Mouse (Mus musculus) heart, embryonic 16.5 days (tissue): ENCODE measurements at regions not wholly inside any gene's neighbourhood (a gene's known extent, or its start where the extent isn't known, plus 50 kb on each side); places are given as distances from the start of the nearest gene placed in this dataset.
"Not testable (repeated sequence)": the region's sequence is repeated elsewhere in the genome, so short reads cannot be mapped to it uniquely, and the experiment has no call there.

ENCODE experiments used
- ATAC-seq: fragments of 200-750 bp; cut with Nextera tagmentation; replicated peaks from 2 replicates; pipeline ENCODE4 v1.8.0; 2017; ENCODE audit warnings: moderate number of reproducible peaks; ENCODE audit not compliant: insufficient read depth, low FRiP score; ENCODE audit errors: extremely low read depth
- H3K27ac ChIP-seq: fragments of 300-500 bp; sonication (generic); 2 replicates; pipeline ENCODE4 v1.5.1; 2014; ENCODE audit warnings: mild to moderate bottlenecking, low read length, control low read depth, moderate library complexity
- H3K27me3 ChIP-seq: fragments of 300-500 bp; sonication (generic); 2 replicates; pipeline ENCODE4 v1.6.1; 2014; ENCODE audit warnings: low read length, mixed read lengths; ENCODE audit not compliant: control insufficient read depth, insufficient read depth
- H3K36me3 ChIP-seq: fragments of 300-500 bp; sonication (generic); 2 replicates; pipeline ENCODE4 v1.6.1; 2014; ENCODE audit not compliant: control insufficient read depth, insufficient read depth
- H3K4me1 ChIP-seq: fragments of 300-500 bp; sonication (generic); 2 replicates; pipeline ENCODE4 v1.6.1; 2014; ENCODE audit warnings: low read length, mixed read lengths; ENCODE audit not compliant: control insufficient read depth, insufficient read depth
- H3K4me2 ChIP-seq: fragments of 300-500 bp; sonication (generic); 2 replicates; pipeline ENCODE4 v1.6.1; 2014; ENCODE audit warnings: low read depth, mild to moderate bottlenecking, control low read depth, low read length
- H3K4me3 ChIP-seq: fragments of 300-500 bp; sonication (generic); 2 replicates; pipeline ENCODE4 v1.5.1; 2014; ENCODE audit warnings: mild to moderate bottlenecking, control low read depth, low read length
- H3K9ac ChIP-seq: fragments of 300-500 bp; sonication (generic); 2 replicates; pipeline ENCODE4 v1.6.1; 2014; ENCODE audit warnings: low read length, control low read depth
- H3K9me3 ChIP-seq: fragments of 300-500 bp; sonication (generic); replicated peaks from 2 replicates; pipeline ENCODE4 v1.6.1; 2016; ENCODE audit warnings: low read length; ENCODE audit not compliant: control insufficient read depth
- WGBS: fragments of 180-500 bp; shearing (Covaris S2); extraction: QIAGEN DNeasy Blood & Tissue Kit; methylation state at CpG from one replicate; pipeline ENCODE4 v1.1.7; 2014; 5-methylcytosine and 5-hydroxymethylcytosine counted together

GRCm38 (mm10) chr17:49337881-49338280 is 90.3 kb upstream of the Mocs1 start:
- no peak overlapping the region for H3K4me3 ChIP-seq
- H3K4me1 ChIP-seq = no peaks in the 10 kb centered on the region
- no peak overlapping the region for H3K4me2 ChIP-seq
- WGBS = 78% methylated on average over 5 of the region's 5 CpGs
- H3K9ac ChIP-seq = no peak overlapping the region
- H3K36me3 ChIP-seq = no peaks in the 10 kb centered on the region
- H3K9me3 ChIP-seq = peaks cover 6% of the 10 kb centered on the region
- no peak overlapping the region for H3K27ac ChIP-seq
- no peak for ATAC-seq
- no peaks in the 10 kb centered on the region for H3K27me3 ChIP-seq

GRCm38 (mm10) chr17:49342636-49343035 is 85.5 kb upstream of the Mocs1 start:
- no peak overlapping the region for H3K27ac ChIP-seq
- no peaks in the 10 kb centered on the region for H3K36me3 ChIP-seq
- no peak for ATAC-seq
- H3K9me3 ChIP-seq = peaks cover 3% of the 10 kb centered on the region
- WGBS = 66% methylated on average over 2 of the region's 2 CpGs
- H3K4me1 ChIP-seq = no peaks in the 10 kb centered on the region
- H3K4me3 ChIP-seq = no peak overlapping the region
- H3K4me2 ChIP-seq = no peak overlapping the region
- no peak overlapping the region for H3K9ac ChIP-seq
- H3K27me3 ChIP-seq = no peaks in the 10 kb centered on the region

- no peak for ATAC-seq
These were observed 81.5 kb upstream of the Mocs1 start for GRCm38 (mm10) chr17:49346701-49347100.

GRCm38 (mm10) chr17:49349328-49349727 is 78.8 kb upstream of the Mocs1 start:
- no peaks in the 10 kb centered on the region for H3K27me3 ChIP-seq
- no peak overlapping the region for H3K9ac ChIP-seq
- no peak for ATAC-seq
- H3K9me3 ChIP-seq = no peaks in the 10 kb centered on the region
- H3K4me2 ChIP-seq = no peak overlapping the region
- 84% methylated on average over 9 of the region's 9 CpGs for WGBS
- H3K4me3 ChIP-seq = no peak overlapping the region
- H3K36me3 ChIP-seq = no peaks in the 10 kb centered on the region
- H3K4me1 ChIP-seq = no peaks in the 10 kb centered on the region
- no peak overlapping the region for H3K27ac ChIP-seq

More at GRCm38 (mm10) chr17:49346701-49347100, 81.5 kb upstream of the Mocs1 start:
- H3K9ac ChIP-seq = no peak overlapping the region
- WGBS = 62% methylated on average over 5 of the region's 5 CpGs
- H3K27me3 ChIP-seq = no peaks in the 10 kb centered on the region
- H3K4me2 ChIP-seq = no peak overlapping the region
- H3K4me3 ChIP-seq = no peak overlapping the region
- H3K36me3 ChIP-seq = no peaks in the 10 kb centered on the region
- H3K9me3 ChIP-seq = no peaks in the 10 kb centered on the region
- H3K27ac ChIP-seq = no peak overlapping the region
- H3K4me1 ChIP-seq = no peaks in the 10 kb centered on the region

GRCm38 (mm10) chr17:49359212-49359611 is 69.0 kb upstream of the Mocs1 start:
- Histone ChIP-seq H3K36me3 (no peaks in the 10 kb centered on the region), H3K9me3 (peaks cover 3% of the 10 kb centered on the region; the same call in 1 of the 2 replicates), H3K4me2 (no peak overlapping the region), H3K27ac (no peak overlapping the region), H3K27me3 (no peaks in the 10 kb centered on the region), H3K4me3 (no peak overlapping the region), H3K9ac (no peak overlapping the region), H3K4me1 (no peaks in the 10 kb centered on the region)
- ATAC-seq = no peak

- H3K4me3 ChIP-seq, H3K27me3 ChIP-seq, H3K9me3 ChIP-seq, H3K4me1 ChIP-seq, H3K9ac ChIP-seq, ATAC-seq, H3K27ac ChIP-seq, H3K4me2 ChIP-seq, H3K36me3 ChIP-seq: not testable (repeated sequence)
- WGBS = 53% methylated on average over 6 of the region's 6 CpGs
These were observed 67.9 kb upstream of the Mocs1 start for GRCm38 (mm10) chr17:49360251-49360650.

GRCm38 (mm10) chr17:49367791-49368190 is 60.4 kb upstream of the Mocs1 start:
- H3K4me1 ChIP-seq = no peaks in the 10 kb centered on the region
- no peak overlapping the region for H3K9ac ChIP-seq
- no peak overlapping the region for H3K27ac ChIP-seq
- no peaks in the 10 kb centered on the region for H3K27me3 ChIP-seq
- no peak for ATAC-seq
- 76% methylated on average over 4 of the region's 4 CpGs for WGBS
- H3K36me3 ChIP-seq = no peaks in the 10 kb centered on the region
- H3K4me3 ChIP-seq = no peak overlapping the region
- no peaks in the 10 kb centered on the region for H3K9me3 ChIP-seq
- no peak overlapping the region for H3K4me2 ChIP-seq

- Histone ChIP-seq H3K4me1 (no peaks in the 10 kb centered on the region), H3K36me3 (no peaks in the 10 kb centered on the region), H3K27ac (no peak overlapping the region), H3K9ac (no peak overlapping the region), H3K9me3 (no peaks in the 10 kb centered on the region), H3K27me3 (no peaks in the 10 kb centered on the region), H3K4me3 (no peak overlapping the region), H3K4me2 (no peak overlapping the region)
- WGBS = 68% methylated on average over 2 of the region's 2 CpGs
- ATAC-seq = no peak
These were observed 59.5 kb upstream of the Mocs1 start for GRCm38 (mm10) chr17:49368476-49369269.

- 51% methylated on average over 11 of the region's 11 CpGs for WGBS
These were observed 50.5 kb upstream of the Mocs1 start for GRCm38 (mm10) chr17:49377626-49378025.

More at GRCm38 (mm10) chr17:49377626-49378025, 50.5 kb upstream of the Mocs1 start:
- H3K4me2 ChIP-seq = no peak overlapping the region
- no peak overlapping the region for H3K9ac ChIP-seq
- no peak overlapping the region for H3K27ac ChIP-seq
- H3K4me3 ChIP-seq = no peak overlapping the region
- no peak for ATAC-seq
- no peaks in the 10 kb centered on the region for H3K27me3 ChIP-seq
- no peaks in the 10 kb centered on the region for H3K36me3 ChIP-seq
- H3K4me1 ChIP-seq = no peaks in the 10 kb centered on the region
- no peaks in the 10 kb centered on the region for H3K9me3 ChIP-seq
